Mouse (Mus musculus) lung, adult 2 months (tissue): ENCODE results near the gene Mgea5. TPM values are rescaled to one million over a fixed set of nuclear protein-coding genes. Genes with fewer than 3 reads are reported as not detected.

Experiments
- DNase-seq: peaks from one replicate; pipeline ENCODE4 v3.0.0; 2022
- H3K4me1 ChIP-seq: fragments of 200-500 bp; 2 replicates; pipeline ENCODE4 v1.6.1; 2011; ENCODE audit warnings: low read length; ENCODE audit not compliant: control insufficient read depth, insufficient read depth
- H3K4me3 ChIP-seq: fragments of 200-500 bp; replicated peaks from 2 replicates; pipeline ENCODE3; 2011; ENCODE audit warnings: low read depth, mild to moderate bottlenecking, control low read depth, low read length; ENCODE audit errors: extremely low read depth
- CTCF ChIP-seq: fragments of 200-500 bp; IDR thresholded peaks from 2 replicates; pipeline ENCODE4 v1.5.1; 2011; ENCODE audit warnings: mild to moderate bottlenecking, low read length, control low read depth; ENCODE audit not compliant: insufficient read depth
- POLR2A ChIP-seq: fragments of 200-500 bp; IDR thresholded peaks from 2 replicates; pipeline ENCODE4 v1.6.1; 2011; ENCODE audit warnings: low read depth, mild to moderate bottlenecking, control low read depth, low read length, borderline replicate concordance; ENCODE audit errors: extremely low read depth
- WGBS: fragments of 180-500 bp; shearing (Covaris S2); methylation state at CpG from one replicate; pipeline ENCODE4 v1.1.7; 2018; 5-methylcytosine and 5-hydroxymethylcytosine counted together
- polyA plus RNA-seq: library from polyadenylated mRNA; depleted of rRNA; stranded (reverse); fragments of >200 nt; gene quantifications from 2 replicates; pipeline ENCODE4 v1.2.3, GENCODE M21; 2012; rRNA removed

Mgea5 gene
- 18.5 and 35.6 TPM in 2 replicates for polyA plus RNA-seq

DNA sequence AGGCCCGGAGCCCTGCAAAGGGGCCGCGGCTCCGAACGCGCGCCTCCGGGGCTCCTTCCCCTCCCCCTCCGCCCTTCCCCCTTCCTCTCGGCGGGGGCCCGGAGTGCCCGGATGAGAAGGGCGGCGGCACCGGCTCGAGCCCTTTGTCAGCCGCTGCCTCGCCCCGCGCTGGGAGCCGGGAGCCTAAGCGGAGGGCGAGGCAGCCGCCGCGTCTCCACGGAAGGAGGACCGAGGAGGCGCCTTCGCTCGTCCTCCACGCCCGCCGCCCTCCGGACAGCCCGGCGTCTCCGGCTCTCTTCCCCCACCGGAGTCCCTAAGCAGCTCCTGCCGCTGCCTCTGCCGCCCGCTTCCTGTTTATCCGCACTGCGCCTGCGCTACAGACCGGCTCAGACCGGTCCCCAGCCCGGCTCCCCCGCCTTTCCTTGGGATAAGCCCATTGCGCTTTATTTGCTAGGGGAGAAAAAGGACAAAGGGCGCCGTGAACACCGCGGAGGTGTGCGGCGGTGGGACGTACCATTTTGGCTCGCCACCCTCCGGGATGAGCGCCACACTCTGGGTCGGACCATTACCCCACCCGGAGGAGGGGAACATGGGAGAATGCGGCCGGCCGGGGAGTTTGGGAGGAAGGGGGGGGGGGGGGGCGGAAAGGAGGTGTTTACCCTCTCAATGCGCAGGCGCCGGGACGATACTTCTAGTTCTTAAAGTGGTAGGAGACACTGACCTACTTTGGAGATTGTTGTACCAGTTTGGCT lies at the start of gene Mgea5:
Gene Mgea5 (minus strand): TSS at position 657 of the 752 bp plus-strand sequence.
- TF ChIP-seq POLR2A = peak; percentile 95
- no peak for TF ChIP-seq CTCF
- WGBS = under 1% methylated on average over 69 of the region's 71 CpGs
- peak; percentile 97 for DNase-seq
- peaks cover 16% of the 10 kb centered on the region for H3K4me1 ChIP-seq
- H3K4me3 ChIP-seq = peak within 1 kb of the TSS; percentile 85

DNA sequence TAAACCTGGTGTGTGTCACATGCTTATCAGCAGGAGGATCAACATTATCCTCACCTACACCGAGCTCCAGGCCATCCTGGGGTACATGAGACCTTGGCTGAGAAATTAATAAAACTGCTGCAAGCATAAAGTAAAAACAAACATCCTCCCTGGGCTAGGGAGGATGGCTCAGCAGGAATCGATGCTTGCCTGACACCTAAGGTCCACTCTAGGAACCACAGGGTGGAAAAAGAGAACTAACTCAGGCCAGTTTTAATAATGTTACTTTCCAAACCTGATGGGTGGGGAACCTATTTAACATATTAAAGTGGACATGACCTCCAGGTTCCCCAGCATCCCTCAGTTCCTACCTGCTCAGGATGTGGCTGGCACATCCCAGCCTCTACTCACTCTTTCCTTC lies 47.0 kb upstream of the Mgea5 start:
- Histone ChIP-seq H3K4me1 (no peaks in the 10 kb centered on the region; the same call in 1 of the 2 replicates), H3K4me3 (no peak overlapping the region)
- no peak for DNase-seq
- 31% methylated on average over 2 of the region's 2 CpGs for WGBS
- no peak for TF ChIP-seq CTCF
- TF ChIP-seq POLR2A = no peak

- Histone ChIP-seq H3K4me3 (no peak overlapping the region), H3K4me1 (no peaks in the 10 kb centered on the region; the same call in 1 of the 2 replicates)
- WGBS = 98% methylated on average over 3 of the region's 3 CpGs
- no peak for DNase-seq
- TF ChIP-seq POLR2A (no peak), CTCF (no peak)
These were observed 44.1 kb upstream of the Mgea5 start for GRCm38 (mm10) chr19:45827736-45828135.

- Histone ChIP-seq H3K4me1 (no peaks in the 10 kb centered on the region; the same call in 1 of the 2 replicates), H3K4me3 (no peak overlapping the region)
- DNase-seq = no peak
- no peak for TF ChIP-seq CTCF
- no peak for TF ChIP-seq POLR2A
- WGBS = 71% methylated on average over 5 of the region's 5 CpGs
These were observed 43.5 kb upstream of the Mgea5 start for GRCm38 (mm10) chr19:45827125-45827524.

- Histone ChIP-seq H3K4me3 (no peak overlapping the region), H3K4me1 (no peaks in the 10 kb centered on the region)
- TF ChIP-seq POLR2A (no peak), CTCF (no peak)
- WGBS = 66% methylated on average over 3 of the region's 3 CpGs
- DNase-seq = no peak
These were observed 42.5 kb upstream of the Mgea5 start for GRCm38 (mm10) chr19:45826146-45826545.

GRCm38 (mm10) chr19:45821832-45822231 lies 38.2 kb upstream of the Mgea5 start:
- 70% methylated on average over 5 of the region's 5 CpGs for WGBS
- H3K4me1 ChIP-seq = peaks cover 4% of the 10 kb centered on the region
- DNase-seq = no peak
- H3K4me3 ChIP-seq = no peak overlapping the region
- TF ChIP-seq POLR2A (no peak), CTCF (no peak)

DNA sequence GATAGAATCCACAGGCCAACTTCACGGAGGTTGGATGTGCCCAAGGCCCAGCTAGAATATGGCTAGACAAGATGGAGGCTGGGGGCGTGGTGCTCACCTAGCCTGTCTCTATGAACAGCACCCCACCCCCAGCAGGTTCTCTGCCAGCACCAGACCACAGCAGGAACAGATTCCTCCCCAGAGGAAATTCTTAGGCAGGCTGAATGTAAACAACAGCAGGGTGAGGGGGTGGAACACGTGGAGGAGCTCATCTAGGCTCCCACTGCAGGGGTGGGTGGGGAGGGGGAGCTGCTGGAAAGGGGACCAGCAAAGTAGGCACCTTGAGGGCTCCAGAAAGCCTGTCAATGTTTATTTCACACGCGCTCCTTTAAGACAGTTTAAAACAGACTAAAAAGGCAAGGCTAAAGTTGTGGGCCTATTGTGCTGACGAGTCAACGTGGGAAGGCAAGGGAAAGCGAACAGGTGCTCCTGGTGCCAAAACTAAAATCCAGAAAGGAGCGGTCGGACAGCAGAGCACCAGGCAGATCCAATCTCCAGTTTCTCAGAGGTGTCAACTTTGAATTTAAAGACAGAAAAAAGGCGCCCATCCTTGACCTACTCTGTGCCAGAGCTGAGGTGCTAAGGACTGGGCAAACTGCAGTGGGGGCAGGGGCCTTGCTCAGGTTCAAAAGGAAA lies 34.3 kb upstream of the Mgea5 start:
- no peak overlapping the region for H3K4me3 ChIP-seq
- TF ChIP-seq POLR2A (no peak), CTCF (no peak)
- WGBS = 47% methylated on average over 11 of the region's 11 CpGs
- H3K4me1 ChIP-seq = peaks cover 8% of the 10 kb centered on the region
- DNase-seq = no peak

DNA sequence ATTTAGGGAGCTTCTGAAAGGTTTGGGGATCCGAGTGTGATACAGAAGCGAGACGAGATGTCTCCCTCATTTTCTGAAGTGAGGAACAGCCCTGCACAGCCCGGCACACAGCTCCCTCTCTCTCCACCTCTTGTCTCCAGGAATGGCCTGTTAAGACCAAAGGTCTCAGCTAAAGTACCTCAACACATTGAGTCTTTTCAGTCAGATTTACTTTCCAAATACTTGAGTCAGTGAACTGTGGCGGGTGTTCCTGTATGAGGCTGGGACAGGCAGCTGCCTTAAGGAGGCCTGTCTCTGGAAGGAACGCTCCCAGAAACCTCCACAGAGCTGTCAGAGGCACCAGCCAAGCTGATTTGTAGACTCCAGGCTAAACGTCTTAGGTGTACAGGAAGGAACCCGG lies 33.1 kb upstream of the Mgea5 start:
- WGBS = 52% methylated on average over 8 of the region's 8 CpGs

GRCm38 (mm10) chr19:45815831-45816405 lies 32.3 kb upstream of the Mgea5 start, which contains the start of gene Kcnip2:
TSS of gene Kcnip2 (minus strand) at chr19:45816061.
- H3K4me1 ChIP-seq = peaks cover 10% of the 10 kb centered on the region
- WGBS = 4% methylated on average over 29 of the region's 29 CpGs
- no peak within 1 kb of the TSS for H3K4me3 ChIP-seq
- TF ChIP-seq CTCF = no peak
- no peak for TF ChIP-seq POLR2A
- no peak for DNase-seq

More for the DNA sequence above, 33.1 kb upstream of the Mgea5 start:
- no peak overlapping the region for H3K4me3 ChIP-seq
- peaks cover 10% of the 10 kb centered on the region for H3K4me1 ChIP-seq
- DNase-seq = no peak
- TF ChIP-seq POLR2A (no peak), CTCF (no peak)
